Mouse (Mus musculus) heart, postnatal 10 days (tissue): ENCODE results near the gene Dcxr. TPM values are rescaled to one million over a fixed set of nuclear protein-coding genes. Genes with fewer than 3 reads are reported as not detected.

Experiments
- DNase-seq, 2 experiments: peaks; one replicate each; pipeline ENCODE4 v3.0.0; 2021
- intact Hi-C: fragments of 180-260 bp; cut with DNase I; formaldehyde crosslinking; loops from one replicate; pipeline ENCODE4 v1.15.1; 2025
- total RNA-seq, 2 experiments: library from RNA; stranded (reverse); gene quantifications; 2 replicates each; pipeline ENCODE4 v1.2.3; 2021

Gene Dcxr
- total RNA-seq, 2 experiments from 2014 or later: 3.2 to 4.1 TPM

- intact Hi-C loops: loop anchor here (1.0 kb wide), 2 partner anchors 54 to 89 kb away; no protein-coding TSS in a partner anchor
- peak; percentile 63 to 72 for DNase-seq
Measured at GRCm38 (mm10) chr11:120712771-120713568, 14.1 kb downstream of the Dcxr start.

- intact Hi-C loops: loop anchor here (1.0 to 2.0 kb wide), 3 partner anchors 53 to 197 kb away; no protein-coding TSS in a partner anchor
- DNase-seq: no peak
Measured at GRCm38 (mm10) chr11:120711980-120712604, 15.0 kb downstream of the Dcxr start.

- DNase-seq: no peak
- intact Hi-C loops: loop anchor here (2.0 kb wide), 1 partner anchor 196 kb away; no protein-coding TSS in a partner anchor
Measured at GRCm38 (mm10) chr11:120710672-120711071, 16.4 kb downstream of the Dcxr start.

- intact Hi-C loops: no loop called here
- no peak for DNase-seq
Measured at GRCm38 (mm10) chr11:120709551-120709950, 17.5 kb downstream of the Dcxr start.

GRCm38 (mm10) chr11:120707969-120708368 is 19.1 kb downstream of the Dcxr start:
- no peak for DNase-seq
- intact Hi-C loops: no loop called here

GRCm38 (mm10) chr11:120707225-120707624 is 19.9 kb downstream of the Dcxr start:
- intact Hi-C loops: no loop called here
- DNase-seq: no peak

GRCm38 (mm10) chr11:120706120-120706519 is 21.0 kb downstream of the Dcxr start:
- DNase-seq: no peak
- intact Hi-C loops: no loop called here

GRCm38 (mm10) chr11:120704486-120705325 is 22.4 kb downstream of the Dcxr start:
- intact Hi-C loops: no loop called here
- no peak for DNase-seq

- intact Hi-C loops: no loop called here
- peak; percentile 33 to 58 for DNase-seq
Measured at GRCm38 (mm10) chr11:120703696-120704454, 23.2 kb downstream of the Dcxr start.

GRCm38 (mm10) chr11:120697741-120698140 is 29.3 kb downstream of the Dcxr start:
- intact Hi-C loops: no loop called here
- DNase-seq: peak; percentile 77 to 81

- no peak for DNase-seq
- intact Hi-C loops: no loop called here
Measured at GRCm38 (mm10) chr11:120696568-120696967, 30.5 kb downstream of the Dcxr start.

GRCm38 (mm10) chr11:120695641-120696040 is 31.4 kb downstream of the Dcxr start:
- intact Hi-C loops: no loop called here
- DNase-seq: no peak

GRCm38 (mm10) chr11:120695184-120695583 is 31.9 kb downstream of the Dcxr start:
- intact Hi-C loops: no loop called here
- DNase-seq: no peak

- intact Hi-C loops: no loop called here
- DNase-seq: no peak
Measured at GRCm38 (mm10) chr11:120693461-120693860, 33.6 kb downstream of the Dcxr start.

- peak; percentile 45 to 54 for DNase-seq
- intact Hi-C loops: no loop called here
Measured at GRCm38 (mm10) chr11:120692471-120693011, 34.5 kb downstream of the Dcxr start.

GRCm38 (mm10) chr11:120689365-120689764 is 37.7 kb downstream of the Dcxr start:
- no peak for DNase-seq
- intact Hi-C loops: no loop called here

- intact Hi-C loops: no loop called here
- DNase-seq: no peak
Measured at GRCm38 (mm10) chr11:120686650-120687272, 40.3 kb downstream of the Dcxr start.

- DNase-seq: no peak
- intact Hi-C loops: no loop called here
Measured at GRCm38 (mm10) chr11:120684660-120685059, 42.4 kb downstream of the Dcxr start.

GRCm38 (mm10) chr11:120684086-120684485 is 43.0 kb downstream of the Dcxr start:
- no peak for DNase-seq
- intact Hi-C loops: no loop called here

GRCm38 (mm10) chr11:120683536-120683935 is 43.5 kb downstream of the Dcxr start:
- no peak for DNase-seq
- intact Hi-C loops: no loop called here
